Mouse (Mus musculus): Measurements from ENCODE around the gene Exosc1. TPM values are rescaled to one million over a fixed set of nuclear protein-coding genes. Genes with fewer than 3 reads are reported as not detected.
A peak's percentile ranks its signal among the peaks of the same experiment; 100 is the strongest.

Gene Exosc1
- 4.7 and 5.9 TPM in 2 replicates for polyA plus RNA-seq (2012; rRNA removed)

- Histone ChIP-seq H3K4me1 (ENCODE audit: control insufficient read depth, insufficient read depth, insufficient read length, low read length) (no peaks in the 10 kb centered on the region; the same call in 1 of the 2 replicates), H3K36me3 (ENCODE audit: control insufficient read depth, insufficient read depth, low read length) (no peaks in the 10 kb centered on the region; the same call in none of the 2 replicates), H3K27ac (ENCODE audit: insufficient read depth, low read depth, low read length) (no peak within 1 kb of the TSS), H3K4me3 (ENCODE audit: low read depth, low read length) (peak within 1 kb of the TSS; percentile 83), H3K27me3 (ENCODE audit: control insufficient read depth, insufficient read depth, low read length) (no peaks in the 10 kb centered on the region)
- no peak for TF ChIP-seq CTCF (IDR thresholded peaks at IDR 0.05; ENCODE audit: extremely low read depth, insufficient read length, insufficient replicate concordance, low read depth, low read length)
- TF ChIP-seq POLR2A (IDR thresholded peaks at IDR 0.05; ENCODE audit: low read depth, low read length): peak; percentile 22; the same call in 1 of the 2 replicates
- WGBS: under 1% methylated on average over 47 of the region's 47 CpGs
These were observed at the start of gene Exosc1, which contains the start of gene Zdhhc16 for GRCm38 (mm10) chr19:41933179-41934086. Exosc1 (minus strand) TSS chr19:41933423. Zdhhc16 (plus strand) TSS chr19:41933480.

GRCm38 (mm10) chr19:41982791-41983150 is 49.5 kb upstream of the Exosc1 start:
- no peak overlapping the region for H3K27ac ChIP-seq (ENCODE audit: insufficient read depth, low read depth, low read length)
- TF ChIP-seq CTCF (IDR thresholded peaks at IDR 0.05; ENCODE audit: extremely low read depth, insufficient read length, insufficient replicate concordance, low read depth, low read length) (no peak), POLR2A (IDR thresholded peaks at IDR 0.05; ENCODE audit: low read depth, low read length) (no peak)
- H3K27me3 ChIP-seq (ENCODE audit: control insufficient read depth, insufficient read depth, low read length): no peaks in the 10 kb centered on the region
- no peaks in the 10 kb centered on the region for H3K4me1 ChIP-seq (ENCODE audit: control insufficient read depth, insufficient read depth, insufficient read length, low read length)
- peak overlapping the region; percentile 92 for H3K4me3 ChIP-seq (ENCODE audit: low read depth, low read length)
- H3K36me3 ChIP-seq (ENCODE audit: control insufficient read depth, insufficient read depth, low read length): no peaks in the 10 kb centered on the region
- WGBS: 32% methylated on average over 4 of the region's 4 CpGs

DNA sequence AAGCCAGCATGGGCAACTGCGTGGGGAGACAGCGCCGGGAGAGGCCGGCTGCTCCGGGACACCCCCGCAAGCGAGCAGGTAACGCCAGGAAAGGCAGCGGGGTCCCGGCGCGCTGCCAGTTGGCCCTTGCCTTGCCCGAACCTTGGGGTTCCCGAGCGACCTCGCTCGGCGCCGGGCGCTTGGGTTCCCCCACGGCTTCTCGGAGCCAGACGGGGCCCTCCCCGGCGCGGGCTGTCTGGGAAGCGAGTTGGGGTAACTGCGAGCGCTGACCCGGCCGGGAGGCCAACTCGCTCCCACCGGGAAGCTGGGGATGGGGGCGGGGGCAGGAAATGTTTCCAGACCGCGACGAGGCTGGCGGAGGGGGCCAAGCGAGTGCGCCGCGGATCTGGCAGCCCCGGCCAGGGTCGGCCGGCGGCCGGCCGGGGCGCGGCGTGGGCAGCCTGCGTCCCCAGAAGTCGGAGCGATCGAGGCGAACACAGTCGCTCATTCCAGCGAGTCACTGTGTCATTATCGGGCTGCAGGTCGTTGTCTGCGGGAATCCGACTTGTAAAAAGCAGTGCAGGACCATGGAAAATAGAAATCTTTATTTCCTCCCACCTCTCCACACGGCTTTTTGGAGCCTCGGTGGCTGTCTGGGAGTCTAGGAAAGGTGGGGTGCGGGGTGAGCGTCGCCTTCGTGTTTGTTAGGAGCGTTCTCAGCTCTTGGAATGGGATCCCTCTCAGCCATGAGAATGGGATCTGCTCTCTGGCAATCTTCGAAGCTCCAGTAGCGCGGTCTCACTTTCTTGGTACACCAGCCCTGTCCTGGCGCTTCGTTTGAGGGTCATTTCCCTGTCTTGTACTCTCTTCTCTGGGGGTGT is 48.9 kb upstream of the Exosc1 start:
- peak overlapping the region; percentile 92 for H3K4me3 ChIP-seq (ENCODE audit: low read depth, low read length)
- no peaks in the 10 kb centered on the region for H3K4me1 ChIP-seq (ENCODE audit: control insufficient read depth, insufficient read depth, insufficient read length, low read length)
- TF ChIP-seq CTCF (IDR thresholded peaks at IDR 0.05; ENCODE audit: extremely low read depth, insufficient read length, insufficient replicate concordance, low read depth, low read length): no peak
- no peak for TF ChIP-seq POLR2A (IDR thresholded peaks at IDR 0.05; ENCODE audit: low read depth, low read length)
- under 1% methylated on average over 74 of the region's 74 CpGs for WGBS
- H3K27ac ChIP-seq (ENCODE audit: insufficient read depth, low read depth, low read length): peak overlapping the region; percentile 65
- no peaks in the 10 kb centered on the region for H3K36me3 ChIP-seq (ENCODE audit: control insufficient read depth, insufficient read depth, low read length)
- H3K27me3 ChIP-seq (ENCODE audit: control insufficient read depth, insufficient read depth, low read length): no peaks in the 10 kb centered on the region

GRCm38 (mm10) chr19:41981595-41981927 is 48.3 kb upstream of the Exosc1 start, which contains the start of gene Ubtd1:
Ubtd1 (plus strand) TSS chr19:41981763.
- Histone ChIP-seq H3K4me1 (ENCODE audit: control insufficient read depth, insufficient read depth, insufficient read length, low read length) (no peaks in the 10 kb centered on the region), H3K36me3 (ENCODE audit: control insufficient read depth, insufficient read depth, low read length) (no peaks in the 10 kb centered on the region), H3K27me3 (ENCODE audit: control insufficient read depth, insufficient read depth, low read length) (no peaks in the 10 kb centered on the region), H3K4me3 (ENCODE audit: low read depth, low read length) (peak within 1 kb of the TSS; percentile 92), H3K27ac (ENCODE audit: insufficient read depth, low read depth, low read length) (peak within 1 kb of the TSS; percentile 70)
- TF ChIP-seq POLR2A (IDR thresholded peaks at IDR 0.05; ENCODE audit: low read depth, low read length): no peak
- no peak for TF ChIP-seq CTCF (IDR thresholded peaks at IDR 0.05; ENCODE audit: extremely low read depth, insufficient read length, insufficient replicate concordance, low read depth, low read length)
- WGBS: under 1% methylated on average over 33 of the region's 33 CpGs

- no peaks in the 10 kb centered on the region for H3K4me1 ChIP-seq (ENCODE audit: control insufficient read depth, insufficient read depth, insufficient read length, low read length)
- peak within 1 kb of the TSS; percentile 70 for H3K27ac ChIP-seq (ENCODE audit: insufficient read depth, low read depth, low read length)
- TF ChIP-seq CTCF (IDR thresholded peaks at IDR 0.05; ENCODE audit: extremely low read depth, insufficient read length, insufficient replicate concordance, low read depth, low read length): peak; percentile 30; the same call in 1 of the 2 replicates
- TF ChIP-seq POLR2A (IDR thresholded peaks at IDR 0.05; ENCODE audit: low read depth, low read length): peak; percentile 92
- no peaks in the 10 kb centered on the region for H3K36me3 ChIP-seq (ENCODE audit: control insufficient read depth, insufficient read depth, low read length)
- under 1% methylated on average over 68 of the region's 68 CpGs for WGBS
- peak within 1 kb of the TSS; percentile 92 for H3K4me3 ChIP-seq (ENCODE audit: low read depth, low read length)
- no peaks in the 10 kb centered on the region for H3K27me3 ChIP-seq (ENCODE audit: control insufficient read depth, insufficient read depth, low read length)
These were observed 47.8 kb upstream of the Exosc1 start, which contains the start of gene Mms19 for GRCm38 (mm10) chr19:41980819-41981594. Mms19 (minus strand) TSS chr19:41981157.

- TF ChIP-seq CTCF (IDR thresholded peaks at IDR 0.05; ENCODE audit: extremely low read depth, insufficient read length, insufficient replicate concordance, low read depth, low read length) (no peak), POLR2A (IDR thresholded peaks at IDR 0.05; ENCODE audit: low read depth, low read length) (no peak)
- no peaks in the 10 kb centered on the region for H3K27me3 ChIP-seq (ENCODE audit: control insufficient read depth, insufficient read depth, low read length)
- no peaks in the 10 kb centered on the region for H3K36me3 ChIP-seq (ENCODE audit: control insufficient read depth, insufficient read depth, low read length)
- no peaks in the 10 kb centered on the region for H3K4me1 ChIP-seq (ENCODE audit: control insufficient read depth, insufficient read depth, insufficient read length, low read length)
- H3K4me3 ChIP-seq (ENCODE audit: low read depth, low read length): peak overlapping the region; percentile 92
- under 1% methylated on average over 16 of the region's 16 CpGs for WGBS
- peak overlapping the region; percentile 70 for H3K27ac ChIP-seq (ENCODE audit: insufficient read depth, low read depth, low read length)
These were observed 47.2 kb upstream of the Exosc1 start for GRCm38 (mm10) chr19:41980422-41980818.
